Mouse (Mus musculus) midbrain, embryonic 10.5 days (tissue): Measurements from ENCODE around the gene Actr8. TPM values are rescaled to one million over a fixed set of nuclear protein-coding genes. Genes with fewer than 3 reads are reported as not detected.

Experiments
- DNase-seq: peaks from one replicate; pipeline ENCODE4 v3.0.0-alpha.2; 2017; ENCODE audit warnings: low spot score
- H3K27ac ChIP-seq: fragments of 300-500 bp; sonication (generic); replicated peaks from 2 replicates; pipeline ENCODE4 v1.5.1; 2016; ENCODE audit warnings: mild to moderate bottlenecking
- H3K27me3 ChIP-seq: fragments of 300-500 bp; sonication (generic); 2 replicates; pipeline ENCODE4 v1.6.1; 2016; ENCODE audit warnings: low read depth, mild to moderate bottlenecking; ENCODE audit not compliant: poor library complexity, severe bottlenecking
- H3K36me3 ChIP-seq: fragments of 300-500 bp; sonication (generic); 2 replicates; pipeline ENCODE4 v1.6.1; 2016; ENCODE audit warnings: mild to moderate bottlenecking, moderate library complexity
- H3K4me1 ChIP-seq: fragments of 300-500 bp; sonication (generic); 2 replicates; pipeline ENCODE4 v1.6.1; 2016
- H3K4me3 ChIP-seq: fragments of 300-500 bp; sonication (generic); 2 replicates; pipeline ENCODE4 v1.5.1; 2016; ENCODE audit warnings: mild to moderate bottlenecking, moderate library complexity
- H3K9me3 ChIP-seq: fragments of 300-500 bp; sonication (generic); replicated peaks from 2 replicates; pipeline ENCODE4 v1.6.1; 2016; ENCODE audit warnings: mild to moderate bottlenecking
- WGBS: fragments of 180-500 bp; shearing (Covaris S2); methylation state at CpG from one replicate; pipeline ENCODE4 v1.1.7; 2016; 5-methylcytosine and 5-hydroxymethylcytosine counted together
- polyA plus RNA-seq: library from polyadenylated mRNA; unstranded; fragments of >200 nt; fragmentation: Nextera tagmentation; extraction: Ambion mirVana; gene quantifications from 2 replicates; pipeline ENCODE4 v1.2.1, GENCODE M21; 2016

The Actr8 gene
- polyA plus RNA-seq = 89.7 and 93.4 TPM in 2 replicates

DNA sequence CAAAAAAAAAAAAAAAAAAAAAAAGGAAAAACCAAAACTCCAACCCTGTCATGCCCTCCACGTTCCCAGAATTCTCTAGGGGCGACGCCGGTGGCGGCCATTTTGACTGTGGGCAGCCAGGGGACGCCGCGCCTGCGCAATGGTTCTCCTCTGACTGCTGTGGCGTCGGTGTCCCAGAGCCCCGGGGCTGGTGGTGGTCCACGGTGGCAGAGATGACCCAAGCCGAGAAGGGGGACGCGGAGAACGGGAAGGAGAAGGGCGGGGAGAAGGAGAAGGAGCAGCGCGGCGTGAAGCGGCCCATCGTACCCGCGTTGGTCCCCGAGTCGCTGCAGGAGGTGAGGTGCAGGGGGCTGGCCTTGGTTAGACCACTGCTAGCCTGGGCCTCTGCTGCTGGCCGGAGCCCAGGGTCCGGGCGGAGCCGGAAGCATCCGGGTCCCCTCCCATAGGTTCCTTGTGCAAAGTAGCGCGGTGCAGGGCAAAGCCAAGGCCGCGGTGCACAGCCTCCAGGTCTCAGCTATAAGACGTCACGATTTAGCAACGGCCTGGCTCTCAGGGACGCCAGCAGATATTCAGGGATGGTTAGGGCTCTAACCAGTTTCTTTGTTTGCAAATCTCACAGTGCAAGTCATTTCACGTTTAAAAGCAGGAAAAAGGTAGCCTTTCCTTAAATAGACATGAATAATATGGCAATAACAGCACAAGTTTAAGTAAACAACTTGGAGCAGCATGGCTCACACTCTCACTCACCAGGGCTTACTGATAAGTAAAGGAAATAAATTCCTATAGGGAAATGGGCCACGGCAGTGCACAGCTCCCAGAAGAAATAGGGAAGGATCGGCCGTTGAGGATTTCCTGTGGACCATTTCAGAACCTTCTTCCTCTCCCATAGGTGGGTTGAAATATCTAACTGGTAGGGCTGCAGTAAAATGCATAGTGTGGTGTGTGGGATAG, at the start of gene Actr8:
TSS of gene Actr8 (plus strand) at position 84 of the 951 bp plus-strand sequence.
- H3K27me3 ChIP-seq = no peaks in the 10 kb centered on the region
- peak within 1 kb of the TSS; percentile 96 for H3K27ac ChIP-seq
- peaks cover 11% of the 10 kb centered on the region for H3K4me1 ChIP-seq
- 4% methylated on average over 44 of the region's 44 CpGs for WGBS
- peak within 1 kb of the TSS; percentile 83 for H3K4me3 ChIP-seq
- H3K36me3 ChIP-seq = peaks cover 71% of the 10 kb centered on the region
- H3K9me3 ChIP-seq = peaks cover 5% of the 10 kb centered on the region; the same call in 1 of the 2 replicates
- peak; percentile 94 for DNase-seq

DNA sequence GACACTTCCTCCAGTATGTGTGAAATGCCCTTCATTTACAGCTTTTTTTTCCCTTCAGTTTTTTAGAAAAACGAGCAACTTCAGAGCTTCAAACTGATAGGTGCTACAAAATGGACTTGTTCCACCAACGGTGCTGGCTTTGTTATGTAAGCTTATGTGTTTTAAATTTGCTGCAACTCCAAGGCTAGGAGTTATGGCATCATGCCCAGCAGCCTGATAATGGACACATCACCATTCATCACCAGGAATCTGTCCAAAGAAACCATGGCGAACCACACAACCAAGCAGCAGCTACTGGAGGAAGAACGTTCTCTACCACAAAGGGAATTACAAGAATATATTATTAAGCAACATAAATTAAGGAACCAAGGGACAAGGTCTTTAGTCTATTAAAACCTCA, 49.2 kb upstream of the Actr8 start:
- no peaks in the 10 kb centered on the region for H3K9me3 ChIP-seq
- H3K4me3 ChIP-seq = no peak overlapping the region
- no peaks in the 10 kb centered on the region for H3K27me3 ChIP-seq
- no peak for DNase-seq
- H3K4me1 ChIP-seq = no peaks in the 10 kb centered on the region
- 88% methylated on average over 4 of the region's 4 CpGs for WGBS
- no peaks in the 10 kb centered on the region for H3K36me3 ChIP-seq
- H3K27ac ChIP-seq = no peak overlapping the region

DNA sequence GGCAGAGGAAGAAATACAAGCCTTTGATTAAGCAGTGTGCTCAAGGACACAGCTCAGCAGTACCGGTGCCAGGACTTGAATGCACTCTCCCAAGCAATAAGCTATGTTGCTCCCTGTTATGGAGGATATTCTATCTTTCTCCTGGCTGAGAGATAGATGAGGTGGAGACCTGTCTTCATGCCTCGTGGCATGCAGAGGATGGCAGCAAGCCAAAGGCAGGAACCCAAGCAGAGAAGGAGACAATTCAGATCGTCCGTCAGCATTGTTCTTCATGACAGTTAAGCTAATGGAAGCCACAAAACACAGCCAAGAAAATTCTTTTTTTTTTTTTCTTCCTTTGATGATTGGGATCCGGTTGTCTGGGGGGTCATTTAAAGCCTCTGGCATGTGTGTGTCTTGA, 42.6 kb upstream of the Actr8 start:
- WGBS = 87% methylated on average over 5 of the region's 5 CpGs

DNA sequence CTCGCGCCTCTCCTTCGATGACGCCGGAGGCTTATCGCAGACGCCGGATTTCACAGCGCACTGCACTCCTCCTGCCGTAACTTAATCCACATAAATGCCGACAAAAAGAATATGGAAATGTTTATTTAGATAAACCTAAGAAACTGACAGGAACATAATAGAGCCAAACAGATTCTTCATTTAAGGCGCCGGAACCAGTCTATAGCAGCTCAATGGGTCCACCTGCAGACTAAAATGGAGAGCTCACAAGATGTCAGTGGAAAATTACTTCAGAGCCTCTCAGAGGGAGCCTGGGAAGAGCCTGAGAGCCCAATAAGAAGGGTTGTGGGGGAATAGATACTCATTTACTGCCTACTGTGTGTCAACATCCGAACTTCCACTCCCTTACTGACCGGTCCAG, 40.7 kb upstream of the Actr8 start:
- Histone ChIP-seq H3K4me3 (no peak overlapping the region), H3K9me3 (no peaks in the 10 kb centered on the region), H3K4me1 (peaks cover 18% of the 10 kb centered on the region), H3K36me3 (no peaks in the 10 kb centered on the region), H3K27me3 (peaks cover 37% of the 10 kb centered on the region), H3K27ac (no peak overlapping the region)
- WGBS = 89% methylated on average over 15 of the region's 15 CpGs
- DNase-seq = no peak

More for the DNA sequence above, 42.6 kb upstream of the Actr8 start:
- H3K27ac ChIP-seq = no peak overlapping the region
- H3K4me1 ChIP-seq = peaks cover 10% of the 10 kb centered on the region
- H3K4me3 ChIP-seq = no peak overlapping the region
- DNase-seq = no peak
- H3K36me3 ChIP-seq = no peaks in the 10 kb centered on the region
- no peaks in the 10 kb centered on the region for H3K9me3 ChIP-seq
- H3K27me3 ChIP-seq = peaks cover 22% of the 10 kb centered on the region

DNA sequence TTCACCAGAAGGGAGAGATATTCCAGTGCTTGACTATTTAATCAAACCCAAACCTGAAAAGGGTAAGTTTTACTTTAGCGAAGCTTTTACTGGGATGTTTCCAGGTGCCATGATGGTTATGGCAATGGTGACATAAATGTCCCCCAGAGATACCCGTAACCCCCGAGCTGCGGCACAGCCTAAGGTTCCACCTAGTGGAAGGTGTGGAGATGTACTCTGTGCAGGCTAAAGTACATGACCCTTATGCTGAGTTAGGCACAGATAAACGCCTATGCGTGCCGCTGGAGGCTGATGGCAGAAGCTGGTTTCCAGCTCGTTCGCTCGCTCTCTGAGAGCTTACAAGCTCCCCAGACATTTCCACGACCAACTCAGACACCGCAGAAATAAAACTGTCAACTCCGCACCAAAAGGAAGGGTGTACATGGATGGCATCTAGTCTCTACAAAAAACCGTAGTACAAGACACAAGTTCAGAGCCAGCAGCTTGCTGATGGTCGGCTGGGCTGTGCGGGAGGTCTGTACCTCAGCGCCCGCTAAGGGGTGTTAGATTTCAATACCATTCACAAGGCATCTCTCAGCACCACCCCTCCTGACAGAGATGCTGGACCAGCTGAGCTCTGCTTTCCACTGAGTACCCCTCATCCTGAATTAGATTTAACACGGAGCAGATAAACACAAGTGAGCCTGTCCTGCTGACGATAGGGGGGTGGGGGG, 38.4 kb upstream of the Actr8 start:
- no peaks in the 10 kb centered on the region for H3K9me3 ChIP-seq
- peaks cover 18% of the 10 kb centered on the region for H3K4me1 ChIP-seq
- H3K4me3 ChIP-seq = peak overlapping the region; percentile 39
- no peaks in the 10 kb centered on the region for H3K36me3 ChIP-seq
- DNase-seq = peak; percentile 39
- H3K27me3 ChIP-seq = peaks cover 44% of the 10 kb centered on the region
- 43% methylated on average over 20 of the region's 20 CpGs for WGBS
- H3K27ac ChIP-seq = peak overlapping the region; percentile 38

DNA sequence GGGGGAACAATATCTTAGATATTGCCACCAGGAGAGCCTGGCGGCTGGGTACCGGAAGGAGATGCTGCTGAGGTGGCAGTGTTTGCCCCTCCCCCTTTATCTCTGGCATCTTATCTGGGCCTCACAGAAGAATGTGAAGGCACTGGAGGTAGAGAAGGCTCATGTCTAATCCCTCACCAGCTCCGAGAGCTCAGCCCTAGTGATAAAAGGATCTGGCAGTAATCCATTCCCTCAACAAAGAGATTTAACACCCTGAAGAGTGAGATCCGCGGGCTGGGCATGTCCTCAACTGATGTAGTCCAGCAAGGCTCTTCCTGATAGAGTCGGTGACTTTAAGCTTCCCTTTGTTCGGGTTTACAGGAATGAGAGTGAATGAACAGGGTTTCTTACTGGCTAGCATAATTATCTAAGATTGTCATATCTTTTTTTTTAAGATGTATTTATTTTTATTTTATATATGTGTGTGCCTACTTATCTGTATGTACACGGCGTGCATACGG, 37.8 kb upstream of the Actr8 start:
- 9% methylated on average over 10 of the region's 10 CpGs for WGBS
- Histone ChIP-seq H3K4me1 (peaks cover 18% of the 10 kb centered on the region), H3K27me3 (peaks cover 44% of the 10 kb centered on the region), H3K36me3 (no peaks in the 10 kb centered on the region), H3K9me3 (no peaks in the 10 kb centered on the region), H3K4me3 (peak overlapping the region; percentile 39), H3K27ac (peak overlapping the region; percentile 38)
- DNase-seq = peak; percentile 50

DNA sequence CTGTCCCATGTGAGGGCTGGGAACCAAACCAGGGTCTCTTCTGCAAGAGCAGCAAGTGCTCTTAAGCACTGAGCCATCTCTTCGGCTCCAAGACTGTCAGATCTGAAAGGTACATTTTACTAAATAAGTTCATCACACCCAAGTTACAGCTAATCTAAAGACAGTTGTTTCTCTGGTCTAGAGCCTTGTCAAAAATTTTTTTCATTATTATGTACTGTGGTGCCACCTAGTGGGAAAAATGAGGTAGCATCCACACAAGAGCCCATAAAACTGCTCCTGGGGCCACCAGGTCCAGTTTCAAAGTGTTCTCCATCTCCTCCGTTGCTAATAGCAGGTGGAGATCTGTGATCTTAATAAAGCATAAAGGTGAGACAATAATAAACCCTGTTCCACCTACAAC, 37.3 kb upstream of the Actr8 start:
- Histone ChIP-seq H3K27me3 (peaks cover 44% of the 10 kb centered on the region), H3K9me3 (no peaks in the 10 kb centered on the region), H3K4me3 (peak overlapping the region; percentile 39; the same call in 1 of the 2 replicates), H3K36me3 (no peaks in the 10 kb centered on the region), H3K27ac (no peak overlapping the region), H3K4me1 (peaks cover 18% of the 10 kb centered on the region)
- peak; percentile 47 for DNase-seq
- 21% methylated on average over 2 of the region's 2 CpGs for WGBS

DNA sequence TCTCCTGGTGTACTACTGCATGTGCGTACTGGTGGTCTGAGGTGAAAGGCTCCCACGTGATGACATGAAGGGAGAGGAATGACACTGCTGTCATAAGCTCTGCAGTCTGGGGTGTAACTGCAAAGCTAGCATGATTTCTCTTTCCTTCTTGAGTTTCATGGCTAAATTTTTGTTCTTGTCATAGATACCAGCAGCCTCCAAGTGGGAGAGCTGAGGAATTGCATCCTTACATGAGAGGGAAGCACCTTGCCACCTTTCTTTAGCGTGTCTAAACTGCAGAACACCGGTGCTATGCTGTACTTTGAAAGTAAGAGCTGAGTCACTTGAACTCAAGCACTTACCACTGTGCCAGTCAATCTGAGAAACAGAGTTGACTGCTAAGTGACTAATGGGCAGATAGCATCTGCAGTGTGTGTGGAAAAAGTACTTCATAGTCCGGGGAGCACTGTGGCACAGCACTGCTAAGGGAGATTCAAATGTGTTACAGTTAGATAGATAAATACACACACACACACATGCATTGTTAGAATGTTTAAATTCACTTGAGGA, 31.3 kb upstream of the Actr8 start:
- Histone ChIP-seq H3K9me3 (no peaks in the 10 kb centered on the region), H3K4me3 (no peak overlapping the region), H3K4me1 (no peaks in the 10 kb centered on the region), H3K36me3 (no peaks in the 10 kb centered on the region), H3K27ac (no peak overlapping the region), H3K27me3 (peaks cover 13% of the 10 kb centered on the region)
- 78% methylated on average over 5 of the region's 5 CpGs for WGBS
- DNase-seq = no peak

DNA sequence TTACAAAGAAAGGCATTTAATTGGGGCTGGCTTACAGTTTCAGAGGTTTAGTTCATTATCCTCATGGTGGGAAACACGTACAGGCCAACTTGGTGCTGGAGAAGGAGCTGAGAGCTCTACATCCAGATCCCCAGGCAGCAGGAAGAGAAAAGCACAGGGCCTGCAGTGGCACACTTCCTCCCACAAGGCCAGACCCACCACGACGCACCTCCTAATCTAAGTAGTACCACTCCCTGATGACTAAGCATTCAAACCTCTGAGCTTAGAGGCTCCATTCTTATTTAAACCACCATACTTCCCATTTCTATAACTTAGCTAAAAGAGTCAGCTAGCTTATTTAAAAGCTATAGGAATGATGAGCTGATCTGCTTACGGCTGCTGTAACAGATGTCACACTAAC, 27.3 kb upstream of the Actr8 start:
- Histone ChIP-seq H3K4me3 (no peak overlapping the region), H3K27ac (no peak overlapping the region), H3K36me3 (no peaks in the 10 kb centered on the region), H3K9me3 (no peaks in the 10 kb centered on the region), H3K4me1 (no peaks in the 10 kb centered on the region), H3K27me3 (no peaks in the 10 kb centered on the region)
- WGBS = 85% methylated on average over 4 of the region's 4 CpGs
- DNase-seq = no peak

DNA sequence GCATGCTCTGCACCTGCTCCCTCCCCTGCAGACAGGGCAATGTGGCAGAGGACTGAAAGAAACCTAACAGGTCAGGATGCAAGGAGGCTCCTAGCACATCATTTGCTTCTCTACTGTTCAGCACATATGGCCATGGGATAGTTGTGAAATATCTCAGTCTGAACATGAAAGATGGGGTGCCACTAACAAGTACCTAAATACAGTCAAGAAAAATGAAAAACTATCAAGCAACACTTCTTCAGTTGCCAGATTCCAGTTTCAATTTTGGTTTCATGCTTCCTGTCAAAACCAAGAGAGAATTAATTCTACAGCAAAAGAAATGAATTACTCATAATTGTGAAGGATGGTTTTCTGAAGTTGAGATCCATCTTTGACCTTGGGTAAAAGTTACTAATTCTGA, 20.7 kb upstream of the Actr8 start:
- Histone ChIP-seq H3K9me3 (no peaks in the 10 kb centered on the region), H3K4me3 (no peak overlapping the region)

DNA sequence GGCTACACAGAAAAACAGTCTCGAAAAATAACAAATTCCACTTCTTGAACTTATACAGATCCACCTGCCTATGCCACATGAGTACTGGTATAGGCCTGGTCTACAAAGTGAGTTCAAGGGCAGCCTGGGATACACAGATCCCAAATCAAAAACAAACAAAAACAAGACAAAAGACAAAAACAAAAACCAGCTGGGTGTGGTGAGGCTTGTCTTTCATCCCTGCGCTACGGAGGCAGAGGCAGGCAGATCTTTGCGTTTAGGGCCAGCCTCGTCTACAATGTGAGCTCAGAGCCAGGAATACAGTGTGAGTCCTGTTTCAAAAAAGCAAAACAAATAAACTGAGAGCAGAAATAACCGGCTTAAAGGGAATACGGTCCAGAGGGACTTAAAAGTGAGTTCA, 10.5 kb upstream of the Actr8 start:
- 67% methylated on average over 7 of the region's 7 CpGs for WGBS
- Histone ChIP-seq H3K27ac (peak overlapping the region; percentile 88), H3K9me3 (no peaks in the 10 kb centered on the region), H3K4me3 (peak overlapping the region; percentile 73), H3K4me1 (peaks cover 19% of the 10 kb centered on the region), H3K27me3 (no peaks in the 10 kb centered on the region), H3K36me3 (peaks cover 29% of the 10 kb centered on the region)
- DNase-seq = no peak

More for the DNA sequence above, 20.7 kb upstream of the Actr8 start:
- Histone ChIP-seq H3K27ac (no peak overlapping the region), H3K4me1 (no peaks in the 10 kb centered on the region), H3K27me3 (no peaks in the 10 kb centered on the region), H3K36me3 (no peaks in the 10 kb centered on the region)
- no peak for DNase-seq

DNA sequence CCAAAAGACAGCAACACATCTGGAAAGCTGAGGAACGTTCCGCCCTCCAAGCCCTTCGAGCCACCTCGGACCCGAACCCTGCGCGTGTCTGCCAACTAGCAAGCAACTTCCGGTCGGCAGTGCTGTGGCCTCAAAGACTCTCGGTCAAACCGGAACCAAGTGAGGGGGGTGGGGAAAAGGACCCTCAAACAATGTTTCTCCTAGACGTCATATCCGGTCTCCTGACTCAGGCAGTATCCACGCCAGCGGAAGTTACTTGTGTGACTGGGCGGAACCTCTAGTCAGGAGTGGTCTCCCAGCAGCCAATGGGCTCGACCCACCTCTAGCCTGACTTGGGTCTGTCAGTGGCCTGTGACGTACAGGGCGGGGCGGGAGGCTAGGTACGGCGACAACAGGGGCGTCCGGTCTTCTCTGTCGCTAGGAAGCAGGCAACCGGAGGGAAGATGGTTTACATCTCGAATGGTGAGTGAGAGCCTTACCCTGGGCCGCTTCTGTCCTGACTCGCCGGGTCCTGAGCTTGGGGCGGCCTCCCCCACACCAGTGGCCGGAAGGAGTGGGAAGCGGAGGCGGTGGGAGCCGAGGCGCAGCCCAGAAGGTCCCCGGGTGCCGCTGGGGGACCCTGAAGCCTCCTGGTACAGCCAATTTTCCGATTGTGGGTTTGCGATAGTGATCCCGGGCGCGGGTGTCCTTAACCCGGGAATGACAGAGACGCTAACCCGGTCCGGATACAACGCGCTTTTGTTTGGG, 9.9 kb upstream of the Actr8 start, which contains the start of gene Selenok:
TSS of gene Selenok (plus strand) at position 234 of the 747 bp plus-strand sequence.
- H3K27ac ChIP-seq = peak within 1 kb of the TSS; percentile 88
- H3K9me3 ChIP-seq = no peaks in the 10 kb centered on the region
- peak; percentile 97 for DNase-seq
- peak within 1 kb of the TSS; percentile 73 for H3K4me3 ChIP-seq
- under 1% methylated on average over 49 of the region's 49 CpGs for WGBS
- H3K27me3 ChIP-seq = no peaks in the 10 kb centered on the region
- peaks cover 19% of the 10 kb centered on the region for H3K4me1 ChIP-seq
- H3K36me3 ChIP-seq = peaks cover 35% of the 10 kb centered on the region
